In genomic region chr3:89473838-89474237, GRCm38 (mm10) we compare ENCODE assay signal across 22 mouse cellular contexts. TPM values are rescaled to one million over a fixed set of nuclear protein-coding genes. Genes with fewer than 3 reads are reported as not detected.
A peak's percentile ranks its signal among the peaks of the same experiment; 100 is the strongest.
DNase-seq lines count a peak whose midpoint lies in the region; ATAC-seq and TF ChIP-seq lines count a peak whose summit lies in the region.
"Had no signal": no experiment of that assay in that cellular context is flagged by ENCODE, and none has a peak within 500 bp of the region (broad histone marks: within the 10 kb centered on the region; RNA-seq: fewer than 3 reads in every experiment).

No protein-coding gene starts in this region.

- no peak overlapping the region for H3K4me3 ChIP-seq in bone marrow macrophage, adult 2 months (ENCODE audit: insufficient read depth, low read length)
- no peak overlapping the region for H3K4me3 ChIP-seq in midbrain, embryonic 10.5 days
- H3K4me3 ChIP-seq: embryonic facial prominence, embryonic 10.5 days; embryonic facial prominence, embryonic 12.5 days; forebrain, embryonic 10.5 days; forebrain, embryonic 12.5 days had no signal

- no peaks in the 10 kb centered on the region for H3K9me3 ChIP-seq in midbrain, embryonic 10.5 days (replicated peaks)
- H3K9me3 ChIP-seq: embryonic facial prominence, embryonic 10.5 days; embryonic facial prominence, embryonic 12.5 days; forebrain, embryonic 10.5 days; forebrain, embryonic 12.5 days had no signal

- ATAC-seq in common myeloid progenitor, adult 5-6 weeks (replicated peaks; ENCODE audit: low read depth, poor library complexity, severe bottlenecking) = peak; percentile 63; the same call in 1 of the 2 replicates
- peak; percentile 74 for ATAC-seq in granulocyte monocyte progenitor cell, adult 5-6 weeks (replicated peaks; ENCODE audit: poor library complexity, severe bottlenecking)
- peak; percentile 59 for ATAC-seq in megakaryocyte progenitor cell, adult 5-6 weeks (replicated peaks; ENCODE audit: poor library complexity)
- ATAC-seq: forebrain, embryonic 14.5 days; forebrain, embryonic 16.5 days had no signal

- H3K36me3 ChIP-seq in midbrain, embryonic 10.5 days = peaks cover 11% of the 10 kb centered on the region; the same call in 1 of the 2 replicates

- no peak for DNase-seq in midbrain, embryonic 10.5 days (ENCODE audit: low spot score)
- no peak for DNase-seq in cerebellum, adult 18-20 months
- no peak for DNase-seq in kidney, postnatal 10 days
- DNase-seq: adrenal gland, adult 2 months; adrenal gland, postnatal 10 days; adrenal gland, postnatal 25 days; cerebellum, adult 11-12 months; cerebellum, adult 8-10 months; cerebellum, adult 9-11 months; cerebellum, postnatal 14 days; cerebellum, postnatal 36 days had no signal

- 83% methylated on average over 6 of the region's 6 CpGs for WGBS in midbrain, embryonic 10.5 days

- peak overlapping the region; percentile 27 for H3K27ac ChIP-seq in bone marrow macrophage, adult 2 months (ENCODE audit: insufficient read depth, low read depth, low read length)
- H3K27ac ChIP-seq in midbrain, embryonic 10.5 days (replicated peaks) = no peak overlapping the region
- H3K27ac ChIP-seq: embryonic facial prominence, embryonic 10.5 days; embryonic facial prominence, embryonic 12.5 days; forebrain, embryonic 10.5 days; forebrain, embryonic 12.5 days had no signal

- no peak for TF ChIP-seq POLR2A in bone marrow macrophage, adult 2 months (IDR thresholded peaks at IDR 0.05; ENCODE audit: borderline replicate concordance, low read depth, low read length)

- no peaks in the 10 kb centered on the region for H3K27me3 ChIP-seq in midbrain, embryonic 10.5 days (ENCODE audit: low read depth, poor library complexity, severe bottlenecking)
- H3K27me3 ChIP-seq: embryonic facial prominence, embryonic 12.5 days; forebrain, embryonic 12.5 days had no signal

- peaks cover 21% of the 10 kb centered on the region for H3K4me1 ChIP-seq in bone marrow macrophage, adult 2 months (ENCODE audit: control insufficient read depth, insufficient read depth, low read length)
- no peaks in the 10 kb centered on the region for H3K4me1 ChIP-seq in midbrain, embryonic 10.5 days
- H3K4me1 ChIP-seq: embryonic facial prominence, embryonic 10.5 days; embryonic facial prominence, embryonic 12.5 days; forebrain, embryonic 12.5 days had no signal

- TF ChIP-seq CTCF in bone marrow macrophage, adult 2 months (IDR thresholded peaks at IDR 0.05; ENCODE audit: low read depth, low read length) = no peak

RNA-seq across cellular contexts. Expression of gene Pmvk, which starts 19.5 kb away (rescaled TPM):
- 25.9 and 26.8 TPM in 2 replicates for polyA plus RNA-seq in bone marrow macrophage, adult 2 months (2012; ENCODE audit: insufficient read depth, insufficient read length, missing spikeins)
- 20.7 and 22.1 TPM in 2 replicates for total RNA-seq in common myeloid progenitor, adult 5-6 weeks (2017)
- 13.3 and 20.7 TPM in 2 replicates for total RNA-seq in granulocyte monocyte progenitor cell, adult 5-6 weeks (2014; fragmentation: Nextera tagmentation)
- total RNA-seq in granulocyte monocyte progenitor cell, adult 5-6 weeks (2017) = 9.5 and 22.8 TPM in 2 replicates
- 14.7 and 14.8 TPM in 2 replicates for total RNA-seq in megakaryocyte progenitor cell, adult 5-6 weeks (2015)
- total RNA-seq in megakaryocyte progenitor cell, adult 5-6 weeks (2017) = 18.8 and 25.3 TPM in 2 replicates
- 79.0 and 79.2 TPM in 2 replicates for polyA plus RNA-seq in midbrain, embryonic 10.5 days (2016; fragmentation: Nextera tagmentation; extraction: Ambion mirVana)

RNA-seq across cellular contexts. Expression of gene Pbxip1, which starts 37.3 kb away (rescaled TPM):
- 14.1 and 17.3 TPM in 2 replicates for polyA plus RNA-seq in bone marrow macrophage, adult 2 months (2012; ENCODE audit: insufficient read depth, insufficient read length, missing spikeins)
- 13.6 and 21.3 TPM in 2 replicates for total RNA-seq in common myeloid progenitor, adult 5-6 weeks (2017)
- 9.7 TPM in 2 replicates for total RNA-seq in granulocyte monocyte progenitor cell, adult 5-6 weeks (2014; fragmentation: Nextera tagmentation)
- 7.8 and 12.2 TPM in 2 replicates for total RNA-seq in granulocyte monocyte progenitor cell, adult 5-6 weeks (2017)
- total RNA-seq in megakaryocyte progenitor cell, adult 5-6 weeks (2015) = 5.2 and 6.1 TPM in 2 replicates
- 13.4 and 15.0 TPM in 2 replicates for total RNA-seq in megakaryocyte progenitor cell, adult 5-6 weeks (2017)
- polyA plus RNA-seq in midbrain, embryonic 10.5 days (2016; fragmentation: Nextera tagmentation; extraction: Ambion mirVana) = 18.6 and 19.9 TPM in 2 replicates

RNA-seq across cellular contexts. Expression of gene Pygo2, which starts 43.8 kb away (rescaled TPM):
- 25.3 and 28.0 TPM in 2 replicates for polyA plus RNA-seq in bone marrow macrophage, adult 2 months (2012; ENCODE audit: insufficient read depth, insufficient read length, missing spikeins)
- total RNA-seq in common myeloid progenitor, adult 5-6 weeks (2017) = 13.5 and 13.9 TPM in 2 replicates
- 18.9 and 35.2 TPM in 2 replicates for total RNA-seq in granulocyte monocyte progenitor cell, adult 5-6 weeks (2014; fragmentation: Nextera tagmentation)
- total RNA-seq in granulocyte monocyte progenitor cell, adult 5-6 weeks (2017) = 8.8 and 8.9 TPM in 2 replicates
- total RNA-seq in megakaryocyte progenitor cell, adult 5-6 weeks (2015) = 18.9 and 25.2 TPM in 2 replicates
- 11.8 and 12.8 TPM in 2 replicates for total RNA-seq in megakaryocyte progenitor cell, adult 5-6 weeks (2017)
- 41.9 and 43.3 TPM in 2 replicates for polyA plus RNA-seq in midbrain, embryonic 10.5 days (2016; fragmentation: Nextera tagmentation; extraction: Ambion mirVana)

RNA-seq across cellular contexts. Expression of gene Kcnn3, which starts 46.1 kb away (rescaled TPM):
- not detected in 2 replicates for polyA plus RNA-seq in bone marrow macrophage, adult 2 months (2012; ENCODE audit: insufficient read depth, insufficient read length, missing spikeins)
- not detected in 2 replicates for total RNA-seq in common myeloid progenitor, adult 5-6 weeks (2017)
- not detected in 2 replicates for total RNA-seq in granulocyte monocyte progenitor cell, adult 5-6 weeks (2014; fragmentation: Nextera tagmentation)
- total RNA-seq in granulocyte monocyte progenitor cell, adult 5-6 weeks (2017) = not detected in 2 replicates
- not detected in 2 replicates for total RNA-seq in megakaryocyte progenitor cell, adult 5-6 weeks (2015)
- 0.03 TPM in 1 of 2 replicates, not detected in the other for total RNA-seq in megakaryocyte progenitor cell, adult 5-6 weeks (2017)
- polyA plus RNA-seq in midbrain, embryonic 10.5 days (2016; fragmentation: Nextera tagmentation; extraction: Ambion mirVana) = 0.68 and 1.1 TPM in 2 replicates
- total RNA-seq: MEL had no signal

RNA-seq across cellular contexts. Expression of gene Shc1, which starts 55.6 kb away (rescaled TPM):
- polyA plus RNA-seq in bone marrow macrophage, adult 2 months (2012; ENCODE audit: insufficient read depth, insufficient read length, missing spikeins) = 56.0 and 56.8 TPM in 2 replicates
- total RNA-seq in common myeloid progenitor, adult 5-6 weeks (2017) = 28.2 and 41.0 TPM in 2 replicates
- total RNA-seq in granulocyte monocyte progenitor cell, adult 5-6 weeks (2014; fragmentation: Nextera tagmentation) = 51.2 and 75.8 TPM in 2 replicates
- total RNA-seq in granulocyte monocyte progenitor cell, adult 5-6 weeks (2017) = 37.7 and 49.1 TPM in 2 replicates
- total RNA-seq in megakaryocyte progenitor cell, adult 5-6 weeks (2015) = 41.4 and 42.8 TPM in 2 replicates
- 49.6 and 52.8 TPM in 2 replicates for total RNA-seq in megakaryocyte progenitor cell, adult 5-6 weeks (2017)
- polyA plus RNA-seq in midbrain, embryonic 10.5 days (2016; fragmentation: Nextera tagmentation; extraction: Ambion mirVana) = 51.8 TPM in 2 replicates
